Mouse (Mus musculus) liver, embryonic 15.5 days (tissue): ENCODE data around the gene Cdk4. TPM values are rescaled to one million over a fixed set of nuclear protein-coding genes. Genes with fewer than 3 reads are reported as not detected.

Experiments used
- ATAC-seq: fragments of 200-750 bp; cut with Nextera tagmentation; 2 replicates; pipeline ENCODE4 v1.8.0; 2017; ENCODE audit warnings: moderate number of reproducible peaks, mild to moderate bottlenecking, moderate library complexity; ENCODE audit not compliant: insufficient read depth
- H3K27ac ChIP-seq: fragments of 300-500 bp; sonication (generic); replicated peaks from 2 replicates; pipeline ENCODE4 v1.5.1; 2015; ENCODE audit warnings: mild to moderate bottlenecking, inconsistent platforms
- H3K27me3 ChIP-seq: fragments of 300-500 bp; sonication (generic); 2 replicates; pipeline ENCODE4 v1.6.1; 2015; ENCODE audit warnings: mild to moderate bottlenecking, inconsistent platforms
- H3K36me3 ChIP-seq: fragments of 300-500 bp; sonication (generic); replicated peaks from 2 replicates; pipeline ENCODE4 v1.6.1; 2015; ENCODE audit warnings: moderate library complexity, mild to moderate bottlenecking, inconsistent platforms
- H3K4me1 ChIP-seq: fragments of 300-500 bp; sonication (generic); replicated peaks from 2 replicates; pipeline ENCODE4 v1.6.1; 2015; ENCODE audit warnings: inconsistent platforms
- H3K4me2 ChIP-seq: fragments of 300-500 bp; sonication (generic); 2 replicates; pipeline ENCODE4 v1.6.1; 2015; ENCODE audit warnings: moderate library complexity, mild to moderate bottlenecking, inconsistent platforms
- H3K4me3 ChIP-seq: fragments of 300-500 bp; sonication (generic); replicated peaks from 2 replicates; pipeline ENCODE4 v1.5.1; 2015; ENCODE audit warnings: mild to moderate bottlenecking, inconsistent platforms
- H3K9ac ChIP-seq: fragments of 300-500 bp; sonication (generic); 2 replicates; pipeline ENCODE4 v1.6.1; 2015; ENCODE audit warnings: moderate library complexity, mild to moderate bottlenecking, inconsistent platforms
- H3K9me3 ChIP-seq: fragments of 300-500 bp; sonication (generic); replicated peaks from 2 replicates; pipeline ENCODE4 v1.6.1; 2016; ENCODE audit warnings: inconsistent platforms
- WGBS: fragments of 180-500 bp; shearing (Covaris S2); methylation state at CpG from one replicate; pipeline ENCODE4 v1.1.7; 2015; ENCODE audit warnings: mixed read lengths; ENCODE audit not compliant: insufficient replicate concordance; 5-methylcytosine and 5-hydroxymethylcytosine counted together
- polyA plus RNA-seq: library from polyadenylated mRNA; unstranded; fragments of >200 nt; fragmentation: Nextera tagmentation; extraction: Ambion mirVana; gene quantifications from 2 replicates; pipeline ENCODE4 v1.2.1, GENCODE M21; 2015

Cdk4 gene
- polyA plus RNA-seq, 1 experiment from 2014 or later: 361 TPM

DNA sequence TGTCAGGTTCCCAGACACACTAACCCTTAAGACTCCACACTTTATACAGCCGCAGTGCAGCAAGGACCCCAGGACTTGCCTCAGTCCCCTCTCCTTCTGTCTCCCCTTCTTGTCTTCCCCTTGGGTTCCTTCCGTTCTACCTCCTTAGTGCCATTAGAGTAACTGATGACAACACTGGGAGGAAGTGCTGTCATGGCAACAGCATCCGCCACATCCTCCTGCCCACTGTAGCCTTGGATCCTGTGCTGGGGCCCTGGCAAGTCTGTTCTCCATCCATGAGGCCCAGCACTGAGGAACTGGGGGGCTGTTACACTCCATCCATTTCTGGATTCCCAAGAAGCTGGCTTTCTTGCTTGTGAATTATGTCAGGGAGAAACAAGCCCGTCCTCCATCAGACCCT lies 12.7 kb downstream of the Cdk4 start:
- Histone ChIP-seq H3K4me3 (peak overlapping the region; percentile 42), H3K27ac (no peak overlapping the region), H3K36me3 (no peaks in the 10 kb centered on the region), H3K4me2 (peak overlapping the region; percentile 52), H3K9ac (no peak overlapping the region), H3K9me3 (no peaks in the 10 kb centered on the region), H3K4me1 (peaks cover 61% of the 10 kb centered on the region), H3K27me3 (peaks cover 41% of the 10 kb centered on the region)
- ATAC-seq: no peak
- WGBS: 20% methylated on average over 4 of the region's 4 CpGs

DNA sequence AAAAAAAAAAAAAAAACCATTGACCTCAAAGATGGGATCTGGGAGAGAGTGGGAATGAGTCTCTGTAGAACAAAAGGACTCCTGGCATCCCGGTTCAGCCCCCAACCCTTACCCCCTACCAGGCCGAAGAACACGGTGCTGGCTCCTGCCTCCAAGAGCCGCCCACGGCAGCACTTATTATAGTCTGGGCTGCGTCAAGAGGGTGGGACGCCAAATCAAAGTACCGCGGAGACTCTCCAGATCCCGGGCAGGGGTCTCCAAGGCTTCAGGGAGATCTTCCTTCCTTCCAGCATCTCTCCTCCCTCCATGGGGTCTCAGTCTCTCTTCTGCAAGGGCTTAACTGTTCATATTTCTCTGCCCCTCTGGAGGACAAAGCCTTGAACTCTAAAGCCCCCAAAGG lies 14.2 kb downstream of the Cdk4 start:
- peaks cover 54% of the 10 kb centered on the region for H3K27me3 ChIP-seq
- H3K9me3 ChIP-seq: no peaks in the 10 kb centered on the region
- 62% methylated on average over 10 of the region's 10 CpGs for WGBS
- no peaks in the 10 kb centered on the region for H3K36me3 ChIP-seq
- no peak overlapping the region for H3K4me3 ChIP-seq
- H3K9ac ChIP-seq: no peak overlapping the region
- peaks cover 69% of the 10 kb centered on the region for H3K4me1 ChIP-seq
- no peak for ATAC-seq
- no peak overlapping the region for H3K27ac ChIP-seq
- H3K4me2 ChIP-seq: no peak overlapping the region

DNA sequence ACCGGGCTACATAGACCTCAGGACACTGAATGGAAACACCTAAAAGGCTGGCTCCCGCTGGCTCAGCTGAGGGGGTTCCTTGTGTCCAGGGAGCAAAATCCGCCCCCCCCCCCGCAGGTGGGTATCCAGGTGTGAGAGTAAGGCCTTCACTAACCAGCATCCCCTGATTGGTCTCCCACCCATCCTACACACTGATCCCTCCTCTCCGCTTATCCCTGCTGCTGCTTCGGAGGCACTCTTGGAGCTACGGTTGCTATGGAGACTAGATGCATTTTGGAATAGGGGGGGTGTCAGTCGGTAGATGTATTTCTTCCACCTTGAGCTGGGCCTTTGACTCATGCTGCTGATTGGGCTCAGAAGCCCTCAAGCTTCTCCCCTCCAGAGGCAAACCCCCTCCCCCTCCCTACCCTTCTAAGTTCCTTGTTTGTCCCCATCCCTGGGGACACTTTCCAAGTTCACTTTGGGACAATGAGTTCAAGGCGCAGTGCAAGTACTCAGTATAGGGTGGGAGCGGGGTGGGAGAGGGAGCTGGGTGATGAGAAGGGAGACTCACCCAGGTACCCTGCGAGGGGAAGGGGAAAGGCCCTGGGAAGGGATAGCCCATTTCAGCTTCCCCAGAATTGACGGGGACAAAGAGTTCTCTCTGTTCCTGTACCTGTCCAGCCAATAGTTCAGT lies 14.8 kb downstream of the Cdk4 start:
- peaks cover 56% of the 10 kb centered on the region for H3K27me3 ChIP-seq
- 38% methylated on average over 12 of the region's 12 CpGs for WGBS
- 0 out of 2 replicates have a peak overlapping the region, but pooled peaks have one; percentile 67 for H3K4me2 ChIP-seq
- no peak overlapping the region for H3K9ac ChIP-seq
- ATAC-seq: no peak
- no peak overlapping the region for H3K27ac ChIP-seq
- H3K4me3 ChIP-seq: no peak overlapping the region
- peaks cover 75% of the 10 kb centered on the region for H3K4me1 ChIP-seq
- H3K9me3 ChIP-seq: no peaks in the 10 kb centered on the region
- no peaks in the 10 kb centered on the region for H3K36me3 ChIP-seq

DNA sequence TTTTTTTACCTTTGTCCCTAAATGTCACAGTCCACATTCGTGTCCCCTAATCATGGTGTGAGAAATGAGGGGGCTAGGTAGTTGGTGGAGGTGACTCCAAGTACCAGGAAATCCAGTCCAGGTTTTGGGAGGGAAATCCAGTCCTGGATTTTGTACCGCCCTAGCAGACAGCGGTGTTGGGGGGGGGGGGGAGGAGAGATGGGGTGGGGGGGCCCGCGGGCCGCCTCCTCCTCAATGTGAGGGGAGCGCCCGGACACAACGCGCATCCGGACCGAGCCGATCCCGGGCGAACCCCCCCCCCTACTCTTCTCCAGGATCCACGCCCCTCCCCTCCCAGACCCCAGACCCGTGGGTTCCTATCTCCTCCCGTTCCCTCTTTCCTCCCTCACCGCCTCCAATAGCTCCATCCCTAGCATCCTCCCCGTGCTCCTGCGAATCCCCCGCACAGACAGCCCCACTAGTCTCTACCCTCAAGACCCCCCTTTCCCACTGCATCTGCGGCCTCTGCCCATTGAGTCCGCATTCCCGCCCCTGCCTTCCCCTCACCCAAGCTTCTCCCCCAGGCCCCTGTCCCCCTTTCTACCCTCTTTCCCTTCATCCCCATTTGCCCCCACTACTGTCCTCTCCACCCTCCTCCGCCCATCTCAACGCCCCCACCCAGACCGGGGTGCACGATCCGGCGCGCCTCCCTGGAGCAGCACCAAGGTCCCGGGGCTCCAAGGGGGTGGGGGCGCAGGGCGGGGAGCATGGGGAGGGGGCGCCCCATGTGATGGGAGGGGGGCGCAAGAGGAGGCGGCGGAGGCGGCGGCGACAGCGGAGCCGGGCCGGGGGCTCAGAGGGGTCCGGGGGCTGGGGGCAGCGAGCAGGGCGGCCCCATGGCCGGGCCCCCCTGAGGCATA lies 15.6 kb downstream of the Cdk4 start:
- Histone ChIP-seq H3K36me3 (no peaks in the 10 kb centered on the region; the same call in 1 of the 2 replicates), H3K4me1 (peaks cover 77% of the 10 kb centered on the region), H3K27me3 (peaks cover 59% of the 10 kb centered on the region), H3K4me3 (peak overlapping the region; percentile 37), H3K9ac (no peak overlapping the region; the same call in 1 of the 2 replicates), H3K4me2 (peak overlapping the region; percentile 67), H3K27ac (no peak overlapping the region), H3K9me3 (no peaks in the 10 kb centered on the region)
- 16% methylated on average over 43 of the region's 49 CpGs for WGBS
- no peak for ATAC-seq

- H3K27ac ChIP-seq: no peak overlapping the region
- H3K9ac ChIP-seq: no peak overlapping the region
- peaks cover 77% of the 10 kb centered on the region for H3K4me1 ChIP-seq
Observed at GRCm38 (mm10) chr10:127079665-127080391, 16.5 kb downstream of the Cdk4 start.

DNA sequence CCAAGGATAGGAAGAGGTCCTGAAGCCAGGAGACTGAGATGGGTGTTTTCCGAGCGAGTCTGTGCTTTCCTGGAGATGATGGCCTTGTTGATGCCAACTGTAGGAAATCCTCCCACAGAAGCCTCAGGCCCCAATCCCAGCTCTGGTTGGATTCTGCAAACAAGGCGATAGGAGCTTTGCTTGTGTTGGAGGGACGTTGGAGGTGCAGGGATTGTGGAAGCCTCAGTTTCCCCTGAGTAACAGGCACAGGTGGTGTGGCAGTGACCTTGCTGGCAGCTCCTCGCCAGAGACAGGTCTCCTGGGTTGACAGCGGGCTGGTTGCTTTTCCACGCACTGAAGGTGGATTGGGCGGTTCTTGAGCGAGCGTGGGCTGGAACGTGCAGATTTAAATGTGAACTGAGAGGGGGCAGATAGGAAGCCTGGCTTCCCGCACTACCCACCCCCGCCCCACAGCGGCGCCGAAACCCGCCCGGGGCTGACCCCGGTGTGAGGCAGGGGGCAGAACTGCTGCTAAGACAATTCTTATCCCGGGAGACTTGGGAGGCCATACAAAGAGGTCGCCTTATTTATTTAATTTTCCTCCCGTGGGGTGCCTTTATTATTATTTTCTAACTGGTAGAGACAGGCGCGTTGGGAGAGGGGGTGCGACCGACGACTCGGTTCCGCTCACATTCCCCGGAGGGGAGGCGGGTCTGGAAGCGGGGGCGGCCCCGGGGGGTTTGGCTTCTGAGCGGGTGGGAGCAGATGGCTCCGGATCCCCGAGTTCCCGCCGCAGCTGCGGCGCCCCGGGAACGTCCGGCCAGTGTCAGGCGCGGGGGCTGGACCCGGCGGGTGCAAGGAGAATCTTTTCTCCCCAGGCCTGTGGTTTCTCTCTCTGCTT lies 17.8 kb downstream of the Cdk4 start:
- H3K9me3 ChIP-seq: no peaks in the 10 kb centered on the region
- peaks cover 65% of the 10 kb centered on the region for H3K4me1 ChIP-seq
- WGBS: 31% methylated on average over 48 of the region's 48 CpGs
- H3K27me3 ChIP-seq: peaks cover 59% of the 10 kb centered on the region
- no peak for ATAC-seq
- no peaks in the 10 kb centered on the region; the same call in 1 of the 2 replicates for H3K36me3 ChIP-seq
- no peak overlapping the region for H3K27ac ChIP-seq
- H3K4me3 ChIP-seq: peak overlapping the region; percentile 15; the same call in 1 of the 2 replicates
- H3K4me2 ChIP-seq: peak overlapping the region; percentile 52
- no peak overlapping the region for H3K9ac ChIP-seq

More at GRCm38 (mm10) chr10:127079665-127080391, 16.5 kb downstream of the Cdk4 start:
- Histone ChIP-seq H3K36me3 (no peaks in the 10 kb centered on the region; the same call in 1 of the 2 replicates), H3K4me2 (peak overlapping the region; percentile 67), H3K4me3 (peak overlapping the region; percentile 37), H3K9me3 (no peaks in the 10 kb centered on the region), H3K27me3 (peaks cover 59% of the 10 kb centered on the region)
- ATAC-seq: no peak
- 48% methylated on average over 70 of the region's 70 CpGs for WGBS

DNA sequence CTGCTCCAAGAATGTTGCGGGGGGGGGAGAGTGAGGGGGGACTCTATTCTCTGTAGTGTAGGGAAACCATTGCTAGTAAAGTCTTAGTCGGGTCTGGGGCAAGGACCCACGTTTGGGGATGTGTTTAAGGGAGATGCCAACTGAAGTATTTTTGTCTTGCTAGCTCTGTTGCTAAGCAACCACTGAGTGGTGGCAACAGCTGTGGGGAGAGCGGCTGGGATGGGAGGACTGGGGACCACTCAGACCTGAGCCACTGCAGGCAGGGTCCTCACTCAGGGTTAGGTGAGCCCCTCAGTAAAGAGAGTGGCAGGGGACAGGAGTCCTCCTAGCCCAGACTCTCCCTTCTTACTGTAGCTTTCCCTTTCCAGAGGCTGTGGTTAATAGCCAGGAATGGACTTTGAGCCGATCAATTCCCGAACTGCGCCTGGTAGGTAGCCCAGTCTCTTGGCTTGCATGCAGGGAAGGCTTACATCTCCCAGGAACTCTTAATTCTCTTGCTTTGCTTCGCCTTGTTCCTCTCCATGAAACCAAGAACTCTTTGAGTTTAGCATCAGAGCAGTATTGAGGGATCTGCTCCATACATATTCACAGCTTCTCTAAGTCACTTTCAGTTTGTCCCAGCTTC lies 18.8 kb downstream of the Cdk4 start:
- WGBS: 53% methylated on average over 8 of the region's 8 CpGs
- no peak overlapping the region for H3K4me3 ChIP-seq
- H3K27ac ChIP-seq: no peak overlapping the region
- H3K4me1 ChIP-seq: peaks cover 57% of the 10 kb centered on the region
- ATAC-seq: no peak
- peak overlapping the region; percentile 52 for H3K4me2 ChIP-seq
- H3K9ac ChIP-seq: no peak overlapping the region
- no peaks in the 10 kb centered on the region for H3K9me3 ChIP-seq
- H3K27me3 ChIP-seq: peaks cover 55% of the 10 kb centered on the region
- no peaks in the 10 kb centered on the region; the same call in 1 of the 2 replicates for H3K36me3 ChIP-seq

DNA sequence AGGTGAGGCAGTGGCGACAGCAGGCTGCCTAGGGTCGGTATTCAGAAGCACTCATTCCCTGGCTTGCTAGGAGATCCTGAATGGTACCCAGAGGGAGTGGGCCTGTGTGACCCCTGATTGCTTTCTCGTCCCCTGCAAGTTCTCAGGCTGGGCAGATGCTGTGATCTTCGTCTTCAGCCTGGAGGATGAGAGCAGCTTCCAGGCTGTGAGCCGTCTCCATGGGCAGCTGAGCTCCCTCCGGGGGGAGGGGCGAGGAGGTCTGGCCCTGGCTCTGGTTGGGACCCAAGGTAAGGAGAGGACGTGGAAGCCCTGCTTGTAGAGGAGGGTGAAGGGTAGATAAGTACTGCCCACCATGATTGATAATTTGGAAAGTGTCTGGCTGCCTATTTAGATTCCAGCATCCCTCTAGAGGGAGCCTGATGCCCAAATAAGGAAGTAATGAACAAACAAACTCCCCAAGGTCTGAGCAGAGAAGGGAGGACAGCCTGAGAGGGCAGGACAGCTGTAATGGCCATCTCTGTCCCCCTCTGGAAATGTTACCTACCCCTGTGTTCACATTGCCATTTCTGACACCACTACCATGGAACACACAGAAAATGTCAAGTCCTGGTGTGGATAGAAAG lies 20.1 kb downstream of the Cdk4 start:
- Histone ChIP-seq H3K9ac (no peak overlapping the region), H3K27ac (no peak overlapping the region), H3K4me3 (no peak overlapping the region), H3K36me3 (no peaks in the 10 kb centered on the region; the same call in 1 of the 2 replicates), H3K27me3 (peaks cover 44% of the 10 kb centered on the region), H3K9me3 (no peaks in the 10 kb centered on the region), H3K4me2 (no peak overlapping the region), H3K4me1 (peaks cover 47% of the 10 kb centered on the region)
- ATAC-seq: no peak
- WGBS: 63% methylated on average over 8 of the region's 8 CpGs

DNA sequence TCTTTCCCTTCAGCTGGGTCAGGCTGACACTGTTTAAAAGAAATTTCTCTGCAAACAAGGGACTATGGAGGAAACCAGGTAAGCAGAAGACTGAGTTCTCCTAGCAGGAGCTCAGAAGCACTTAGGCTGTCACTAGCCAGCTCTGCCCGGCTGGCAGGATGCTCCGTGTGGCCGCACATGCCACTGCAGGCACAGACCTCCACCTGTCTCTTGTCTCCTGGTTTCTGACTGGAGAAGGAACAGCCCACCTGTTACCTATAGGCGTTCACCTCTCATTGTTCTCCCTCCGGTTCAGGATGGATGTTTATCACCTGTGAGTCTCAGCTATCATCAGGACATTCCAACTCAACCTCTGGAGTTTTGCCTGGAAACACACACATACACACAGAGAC lies 20.6 kb downstream of the Cdk4 start:
- Histone ChIP-seq H3K4me1 (peaks cover 41% of the 10 kb centered on the region), H3K4me2 (no peak overlapping the region), H3K9me3 (no peaks in the 10 kb centered on the region), H3K9ac (no peak overlapping the region), H3K27ac (no peak overlapping the region), H3K4me3 (no peak overlapping the region), H3K27me3 (peaks cover 39% of the 10 kb centered on the region), H3K36me3 (no peaks in the 10 kb centered on the region; the same call in 1 of the 2 replicates)
- 63% methylated on average over 5 of the region's 5 CpGs for WGBS
- ATAC-seq: no peak
